Mouse (Mus musculus) lung, postnatal 0 days (tissue): Measurements from ENCODE around the gene Tmem8. TPM values are rescaled to one million over a fixed set of nuclear protein-coding genes. Genes with fewer than 3 reads are reported as not detected.
A peak's percentile ranks its signal among the peaks of the same experiment; 100 is the strongest.

Experiments
- ATAC-seq: fragments of 200-750 bp; cut with Nextera tagmentation; 2 replicates; pipeline ENCODE4 v1.8.0; 2017; ENCODE audit warnings: moderate library complexity
- DNase-seq: peaks from one replicate; pipeline ENCODE4 v3.0.0-alpha.2; 2016; ENCODE audit warnings: low spot score
- H3K27ac ChIP-seq: fragments of 300-500 bp; sonication (generic); 2 replicates; pipeline ENCODE4 v1.5.1; 2014; ENCODE audit warnings: antibody characterized with exemption, mild to moderate bottlenecking, low read length, mixed read lengths
- H3K27me3 ChIP-seq: fragments of 300-500 bp; sonication (generic); replicated peaks from 2 replicates; pipeline ENCODE4 v1.6.1; 2014; ENCODE audit warnings: low read length, mixed read lengths; ENCODE audit not compliant: insufficient read depth
- H3K36me3 ChIP-seq: fragments of 300-500 bp; sonication (generic); 2 replicates; pipeline ENCODE4 v1.6.1; 2014; ENCODE audit warnings: low read length, mixed read lengths; ENCODE audit not compliant: insufficient read depth
- H3K4me1 ChIP-seq: fragments of 300-500 bp; sonication (generic); 2 replicates; pipeline ENCODE4 v1.6.1; 2014; ENCODE audit warnings: antibody characterized with exemption, low read depth, low read length, mixed read lengths; ENCODE audit not compliant: insufficient read depth
- H3K4me2 ChIP-seq: fragments of 300-500 bp; sonication (generic); replicated peaks from 2 replicates; pipeline ENCODE4 v1.6.1; 2014; ENCODE audit warnings: low read depth, mild to moderate bottlenecking, low read length, moderate library complexity, mixed read lengths
- H3K4me3 ChIP-seq: fragments of 300-500 bp; sonication (generic); 2 replicates; pipeline ENCODE4 v1.5.1; 2014; ENCODE audit warnings: low read depth, low read length
- H3K9ac ChIP-seq: fragments of 300-500 bp; sonication (generic); replicated peaks from 2 replicates; pipeline ENCODE4 v1.6.1; 2014; ENCODE audit warnings: low read depth, mild to moderate bottlenecking
- H3K9me3 ChIP-seq: fragments of 300-500 bp; sonication (generic); 2 replicates; pipeline ENCODE4 v1.6.1; 2016; ENCODE audit warnings: low read length, mixed read lengths
- CTCF ChIP-seq: IDR thresholded peaks from 2 replicates; pipeline ENCODE4 v1.5.1; 2016; ENCODE audit warnings: antibody characterized with exemption, mild to moderate bottlenecking
- EP300 ChIP-seq: IDR thresholded peaks from 2 replicates; pipeline ENCODE4 v1.6.1; 2016; ENCODE audit warnings: antibody characterized with exemption, mild to moderate bottlenecking, control low read depth
- WGBS: fragments of 180-500 bp; shearing (Covaris S2); extraction: QIAGEN DNeasy Blood & Tissue Kit; methylation state at CpG from one replicate; pipeline ENCODE4 v1.1.7; 2014; 5-methylcytosine and 5-hydroxymethylcytosine counted together
- polyA plus RNA-seq: library from polyadenylated mRNA; unstranded; fragments of >200 nt; fragmentation: Nextera tagmentation; extraction: Ambion mirVana; gene quantifications from 2 replicates; pipeline ENCODE4 v1.2.1, GENCODE M21; 2015

Gene Tmem8
- 7.9 and 9.1 TPM in 2 replicates for polyA plus RNA-seq

DNA sequence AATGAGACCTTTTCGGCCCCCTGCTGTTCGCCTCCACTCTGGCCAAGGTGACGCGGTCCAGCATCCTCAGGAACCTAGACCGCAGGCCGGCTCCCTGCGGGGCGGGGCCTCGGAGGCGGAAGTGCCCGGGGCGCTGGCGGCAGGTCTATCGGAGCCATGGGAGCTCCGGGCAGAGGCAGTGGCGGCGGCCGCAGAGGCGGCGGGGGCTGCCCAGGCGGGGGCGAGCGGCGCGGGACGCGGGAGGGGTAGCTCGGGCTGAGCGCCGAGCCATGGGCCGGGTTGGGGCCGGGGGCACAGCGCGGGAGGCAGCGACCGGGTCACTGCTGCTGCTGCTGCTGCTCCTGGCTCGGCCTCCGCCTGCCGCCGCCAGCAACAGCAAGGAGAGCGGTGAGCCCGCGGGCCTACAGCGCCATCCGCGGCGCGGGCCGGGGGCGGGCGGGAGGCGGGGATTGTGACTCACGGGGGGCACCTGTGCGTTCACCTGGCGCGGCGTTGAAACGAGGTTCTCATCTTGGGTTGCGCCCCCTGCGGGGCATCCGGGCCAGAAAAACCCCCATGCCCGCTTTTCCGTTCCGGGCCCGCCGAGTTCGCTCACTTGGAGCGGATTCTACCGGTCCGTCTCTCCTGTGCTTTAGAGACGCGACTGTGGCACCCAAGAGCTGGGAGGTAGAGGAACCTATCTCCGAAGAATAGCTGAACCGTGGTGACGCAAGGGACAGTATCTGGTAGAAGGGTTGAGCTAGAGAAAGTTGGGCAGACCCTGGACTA is at the start of gene Tmem8:
TSS of gene Tmem8 (plus strand) at position 119 of the 768 bp plus-strand sequence.
- H3K27ac ChIP-seq = peak within 1 kb of the TSS; percentile 62; the same call in 1 of the 2 replicates
- H3K27me3 ChIP-seq = peaks cover 29% of the 10 kb centered on the region
- peak; percentile 42 for TF ChIP-seq CTCF
- no peak for TF ChIP-seq EP300
- WGBS = under 1% methylated on average over 37 of the region's 75 CpGs
- H3K36me3 ChIP-seq = no peaks in the 10 kb centered on the region
- H3K9me3 ChIP-seq = no peaks in the 10 kb centered on the region
- ATAC-seq (peak; percentile 81), DNase-seq (peak; percentile 67)
- peak within 1 kb of the TSS; percentile 41 for H3K9ac ChIP-seq
- peak within 1 kb of the TSS; percentile 93 for H3K4me2 ChIP-seq
- peak within 1 kb of the TSS; percentile 62 for H3K4me3 ChIP-seq
- H3K4me1 ChIP-seq = no peaks in the 10 kb centered on the region

DNA sequence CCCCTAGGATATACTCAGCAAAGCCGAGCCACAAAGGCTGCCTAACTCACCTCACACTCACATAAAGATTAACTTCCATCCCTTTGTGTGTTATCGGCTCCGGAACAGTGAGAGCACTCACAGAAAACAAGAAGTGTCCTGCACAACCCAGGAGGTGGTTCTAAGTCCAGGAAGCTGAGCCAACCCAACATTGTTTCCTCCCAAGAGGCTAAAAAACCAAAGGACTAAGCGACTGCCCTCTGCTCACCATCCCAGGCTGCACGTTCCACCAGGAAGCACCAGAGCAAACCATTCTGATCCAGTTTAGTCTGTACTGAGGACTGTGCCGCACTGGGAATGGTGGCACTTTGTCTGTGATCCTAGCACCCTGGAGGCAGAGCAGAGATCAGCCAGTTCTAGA is 48.2 kb upstream of the Tmem8 start:
- DNase-seq (no peak), ATAC-seq (no peak)
- H3K36me3 ChIP-seq = no peaks in the 10 kb centered on the region
- H3K4me3 ChIP-seq = no peak overlapping the region
- H3K27me3 ChIP-seq = no peaks in the 10 kb centered on the region
- peaks cover 19% of the 10 kb centered on the region for H3K4me1 ChIP-seq
- no peak overlapping the region for H3K9ac ChIP-seq
- 57% methylated on average over 6 of the region's 6 CpGs for WGBS
- no peaks in the 10 kb centered on the region for H3K9me3 ChIP-seq
- TF ChIP-seq CTCF (no peak), EP300 (no peak)
- H3K27ac ChIP-seq = no peak overlapping the region
- H3K4me2 ChIP-seq = no peak overlapping the region

DNA sequence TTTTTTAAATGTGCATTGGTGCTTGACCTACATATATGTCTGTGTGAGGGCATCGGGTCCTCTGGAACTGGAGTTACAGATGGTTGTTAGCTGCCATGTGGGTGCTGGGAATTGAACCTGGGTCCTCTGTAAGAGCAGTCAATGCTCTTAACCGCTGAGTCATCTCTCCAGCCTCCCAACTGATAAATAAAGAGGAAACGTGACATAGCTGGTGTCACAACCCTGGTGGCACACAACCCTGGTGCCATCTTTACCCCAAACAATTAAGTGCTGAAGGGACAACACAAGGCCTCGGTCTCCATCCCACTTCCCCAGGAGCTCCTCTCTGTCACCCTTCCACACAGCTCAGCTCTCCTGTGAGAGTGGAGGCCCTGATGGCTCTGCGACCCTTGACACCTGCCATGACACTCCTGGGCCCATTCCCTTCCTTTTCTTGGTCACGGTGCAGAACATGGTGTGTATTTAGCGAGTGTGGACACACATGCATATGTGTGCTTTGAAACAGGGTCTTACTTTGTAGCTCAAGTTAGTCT is 46.5 kb upstream of the Tmem8 start:
- Histone ChIP-seq H3K36me3 (no peaks in the 10 kb centered on the region), H3K27me3 (no peaks in the 10 kb centered on the region), H3K4me2 (peak overlapping the region; percentile 92), H3K9me3 (no peaks in the 10 kb centered on the region), H3K27ac (no peak overlapping the region), H3K4me1 (peaks cover 19% of the 10 kb centered on the region), H3K9ac (no peak overlapping the region), H3K4me3 (no peak overlapping the region)
- DNase-seq (no peak), ATAC-seq (no peak)
- no peak for TF ChIP-seq EP300
- TF ChIP-seq CTCF = no peak
- 91% methylated on average over 7 of the region's 7 CpGs for WGBS

DNA sequence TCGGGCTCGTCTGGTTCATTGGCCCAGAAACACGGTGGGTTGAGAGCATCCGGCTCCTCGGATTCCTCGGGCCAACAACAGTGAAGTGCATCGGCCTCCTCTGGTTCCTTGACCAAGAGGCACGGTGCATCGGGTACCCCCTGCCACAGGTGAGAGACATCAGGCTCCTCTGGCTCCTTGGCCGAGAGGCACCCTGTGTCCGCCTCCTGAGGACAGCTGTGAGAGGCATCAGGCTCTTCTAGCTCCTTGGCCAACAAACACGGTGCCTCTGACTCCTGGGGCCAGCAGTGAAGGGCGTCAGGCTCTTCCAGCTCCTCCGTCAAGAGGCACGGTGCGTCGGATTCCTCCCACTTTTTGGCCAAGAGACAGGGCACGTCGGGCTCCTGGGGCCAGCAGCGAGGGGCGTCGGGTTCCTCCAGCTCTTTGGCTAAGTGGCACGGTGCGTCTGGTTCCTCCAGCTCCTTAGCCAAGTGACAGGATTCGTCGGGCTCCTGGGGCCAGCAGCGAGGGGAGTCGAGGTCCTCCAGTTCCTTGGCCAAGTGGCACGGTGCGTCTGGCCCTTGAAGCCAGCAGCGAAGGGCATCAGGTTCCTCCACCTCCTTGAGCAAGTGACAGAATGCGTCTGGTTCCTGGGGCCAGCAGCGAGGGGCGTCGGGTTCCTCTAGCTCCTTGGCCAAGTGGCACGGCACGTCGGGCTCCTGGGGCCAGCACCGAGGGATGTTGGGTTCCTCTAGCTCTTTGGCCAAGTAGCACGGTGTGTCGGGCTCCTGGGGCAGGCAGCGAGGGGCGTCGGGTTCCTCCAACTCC is 44.9 kb upstream of the Tmem8 start:
- H3K27ac ChIP-seq = peak overlapping the region; percentile 64
- peak overlapping the region; percentile 67 for H3K4me3 ChIP-seq
- peak overlapping the region; percentile 92 for H3K4me2 ChIP-seq
- DNase-seq (peak; percentile 44), ATAC-seq (peak; percentile 23)
- no peaks in the 10 kb centered on the region for H3K9me3 ChIP-seq
- H3K9ac ChIP-seq = peak overlapping the region; percentile 41
- no peaks in the 10 kb centered on the region for H3K36me3 ChIP-seq
- H3K4me1 ChIP-seq = peaks cover 19% of the 10 kb centered on the region
- WGBS = under 1% methylated on average over 44 of the region's 44 CpGs
- TF ChIP-seq CTCF = no peak
- TF ChIP-seq EP300 = no peak
- H3K27me3 ChIP-seq = no peaks in the 10 kb centered on the region

DNA sequence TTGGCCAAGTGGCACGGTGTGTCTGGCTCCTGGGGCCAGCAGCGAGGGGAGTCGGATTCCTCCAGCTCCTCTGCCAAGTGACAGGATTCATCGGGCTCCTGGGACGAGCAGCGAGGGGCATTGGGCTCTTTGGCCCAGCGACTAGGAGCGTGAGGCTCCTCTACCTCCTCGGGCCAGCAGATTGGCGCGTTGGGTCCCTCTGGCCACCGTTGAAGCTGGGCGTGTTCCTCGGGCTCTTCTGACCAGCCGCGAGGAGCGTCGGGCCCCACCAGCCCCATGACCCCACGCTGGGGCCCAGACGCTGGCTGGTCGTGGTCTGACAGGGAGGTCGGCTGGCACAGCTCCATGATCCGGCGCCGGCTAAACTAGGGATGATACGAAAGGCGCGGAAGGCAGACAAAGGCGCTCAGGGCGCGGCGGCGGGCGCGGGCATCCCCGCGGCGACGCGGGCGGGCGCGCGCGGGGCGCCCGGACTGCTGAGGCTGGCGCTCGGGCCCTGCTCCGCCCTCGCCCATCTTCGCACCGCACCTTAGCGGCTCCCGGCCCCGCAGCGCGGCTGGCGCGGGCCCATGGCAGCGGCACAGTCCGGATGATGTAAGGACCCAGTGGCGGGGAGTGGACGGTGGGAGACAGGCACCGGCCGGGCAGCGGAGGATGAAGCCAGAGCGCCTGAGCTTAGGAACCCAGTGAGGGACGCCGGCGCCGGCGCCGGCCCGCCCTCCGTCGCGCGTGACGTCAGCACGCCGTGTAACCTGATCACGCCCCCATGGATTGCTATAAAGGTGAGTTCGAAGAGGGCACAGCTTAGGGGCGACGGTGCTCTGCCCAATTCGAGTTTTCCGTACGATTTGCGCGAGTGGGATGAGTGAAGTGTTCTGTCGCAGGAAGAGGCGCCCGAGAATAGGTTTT is 44.0 kb upstream of the Tmem8 start, which contains the start of gene Rab11fip3:
TSS of gene Rab11fip3 (minus strand) at position 725 of the 909 bp plus-strand sequence.
- under 1% methylated on average over 79 of the region's 94 CpGs for WGBS
- peak within 1 kb of the TSS; percentile 64 for H3K27ac ChIP-seq
- no peaks in the 10 kb centered on the region for H3K36me3 ChIP-seq
- no peaks in the 10 kb centered on the region for H3K27me3 ChIP-seq
- peak within 1 kb of the TSS; percentile 67 for H3K4me3 ChIP-seq
- H3K9ac ChIP-seq = peak within 1 kb of the TSS; percentile 41
- TF ChIP-seq EP300 (no peak), CTCF (no peak)
- peaks cover 19% of the 10 kb centered on the region for H3K4me1 ChIP-seq
- peak within 1 kb of the TSS; percentile 92 for H3K4me2 ChIP-seq
- peak; percentile 91 for ATAC-seq
- DNase-seq = peak; percentile 88
- no peaks in the 10 kb centered on the region for H3K9me3 ChIP-seq
